23 mouse cellular contexts compared by ENCODE assay signal in genomic region chr13:36324624-36325023, GRCm38 (mm10).
"Had no signal": no experiment of that assay in that cellular context is flagged by ENCODE, and none has a peak within 500 bp of the region (broad histone marks: within the 10 kb centered on the region; RNA-seq: fewer than 3 reads in every experiment).

No protein-coding gene starts in this region.

- H3K4me3 ChIP-seq: limb, embryonic 10.5 days; limb, embryonic 13.5 days; midbrain, embryonic 12.5 days; midbrain, embryonic 15.5 days; neural tube, embryonic 12.5 days; neural tube, embryonic 15.5 days; stomach, embryonic 15.5 days had no signal

- ATAC-seq: liver, postnatal 0 days; lung, postnatal 0 days; midbrain, embryonic 15.5 days had no signal

- DNase-seq: kidney, adult 18-20 months; kidney, adult 9 months; kidney, postnatal 14 days; kidney, postnatal 4 days; layer of hippocampus, adult 9-11 months; liver; liver, postnatal 0 days; lung, embryonic 14.5 days; right cerebral cortex, adult 18-20 months; right cerebral cortex, postnatal 25 days; spleen, adult 18-20 months; thymus, adult 18-20 months; thymus, postnatal 36 days had no signal

- H3K27ac ChIP-seq: limb, embryonic 10.5 days; limb, embryonic 13.5 days; liver, embryonic 14.5 days; macrophage; midbrain, embryonic 12.5 days; midbrain, embryonic 15.5 days; neural tube, embryonic 12.5 days; neural tube, embryonic 15.5 days; stomach, embryonic 15.5 days had no signal
